Mouse (Mus musculus): ENCODE data around the gene Bphl. TPM values are rescaled to one million over a fixed set of nuclear protein-coding genes. Genes with fewer than 3 reads are reported as not detected.
A peak's percentile ranks its signal among the peaks of the same experiment; 100 is the strongest.
"Not testable (repeated sequence)": the region's sequence is repeated elsewhere in the genome, so short reads cannot be mapped to it uniquely, and the experiment has no call there.

The Bphl gene
- polyA plus RNA-seq, 1 experiment: 0.17 TPM

DNA sequence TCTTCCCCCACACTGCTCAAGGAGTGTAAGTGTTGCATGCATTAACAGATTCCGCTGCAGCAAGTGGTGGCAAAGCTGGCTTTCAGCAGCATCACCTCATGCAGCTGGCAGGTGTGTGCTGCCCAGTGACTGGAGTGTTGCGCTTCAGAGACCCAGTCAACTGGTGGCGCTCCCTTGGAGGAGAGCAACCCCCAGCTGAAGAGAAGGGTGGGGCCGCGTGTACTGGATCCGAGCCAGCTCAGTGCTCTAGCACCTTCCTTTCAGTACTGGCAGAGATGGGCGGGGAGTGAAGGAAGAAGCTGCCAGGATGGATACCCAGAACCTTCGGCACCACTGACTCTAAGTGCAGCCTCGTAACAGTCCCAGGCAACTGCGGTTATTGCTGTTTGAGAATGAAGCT lies 25.1 kb downstream of the Bphl start:
- Histone ChIP-seq H3K27me3 (ENCODE audit: control insufficient read depth) (no peaks in the 10 kb centered on the region), H3K36me3 (ENCODE audit: control insufficient read depth) (no peaks in the 10 kb centered on the region; the same call in 1 of the 2 replicates), H3K4me1 (ENCODE audit: control insufficient read depth) (peaks cover 4% of the 10 kb centered on the region; the same call in 1 of the 2 replicates), H3K9me3 (ENCODE audit: control insufficient read depth, low read length) (no peaks in the 10 kb centered on the region), H3K4me3 (replicated peaks) (no peak overlapping the region)
- TF ChIP-seq TAL1 (IDR thresholded peaks at IDR 0.05; ENCODE audit: low read length) (no peak), GATA1 (IDR thresholded peaks at IDR 0.05; ENCODE audit: low read length) (no peak)

DNA sequence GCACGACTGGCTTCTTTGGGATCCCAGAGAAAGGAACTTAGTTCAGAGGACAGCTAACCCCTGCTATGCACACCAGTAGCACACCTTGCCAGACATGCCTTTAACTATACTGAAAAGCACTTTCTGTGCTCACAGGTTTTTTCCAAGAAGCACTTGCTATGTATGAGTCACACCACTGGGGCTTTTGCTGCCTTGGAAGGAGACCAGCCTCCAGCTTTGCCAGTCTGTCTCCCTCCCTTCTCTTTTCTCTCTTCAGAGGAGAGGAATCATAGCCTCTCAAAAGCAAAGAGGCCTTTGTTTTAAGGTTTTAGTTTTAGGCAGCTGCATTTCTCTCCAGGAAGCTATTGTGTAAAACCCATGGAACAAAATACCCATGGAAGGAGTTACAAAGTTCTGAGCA lies 29.0 kb downstream of the Bphl start:
- Histone ChIP-seq H3K36me3 (ENCODE audit: control insufficient read depth) (no peaks in the 10 kb centered on the region; the same call in 1 of the 2 replicates), H3K4me3 (replicated peaks) (no peak overlapping the region), H3K27me3 (ENCODE audit: control insufficient read depth) (no peaks in the 10 kb centered on the region), H3K4me1 (ENCODE audit: control insufficient read depth) (peaks cover 2% of the 10 kb centered on the region; the same call in 1 of the 2 replicates), H3K9me3 (ENCODE audit: control insufficient read depth, low read length) (no peaks in the 10 kb centered on the region)
- TF ChIP-seq TAL1 (IDR thresholded peaks at IDR 0.05; ENCODE audit: low read length) (no peak), GATA1 (IDR thresholded peaks at IDR 0.05; ENCODE audit: low read length) (no peak)

DNA sequence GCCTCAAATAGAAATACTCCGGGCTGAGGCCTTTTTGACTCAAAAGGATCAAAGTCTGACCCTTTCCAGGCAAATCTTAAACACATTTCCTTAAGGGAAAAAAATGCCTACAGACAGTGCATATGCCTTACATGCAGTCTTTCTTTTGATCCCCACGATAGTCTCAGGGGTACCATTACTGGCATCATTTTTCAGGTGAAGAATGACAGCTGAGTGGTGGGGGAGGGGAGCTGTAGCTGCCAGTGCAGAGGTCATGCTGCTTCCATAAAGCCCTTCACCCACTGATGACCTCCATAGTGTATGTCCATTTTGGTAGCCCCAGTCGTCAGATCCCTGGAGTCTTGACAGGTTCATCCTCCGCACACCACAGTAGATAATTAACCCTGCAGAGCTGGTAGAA lies 32.9 kb downstream of the Bphl start:
- TF ChIP-seq GATA1 (IDR thresholded peaks at IDR 0.05; ENCODE audit: low read length) (no peak), TAL1 (IDR thresholded peaks at IDR 0.05; ENCODE audit: low read length) (no peak)
- Histone ChIP-seq H3K36me3 (ENCODE audit: control insufficient read depth) (peaks cover 13% of the 10 kb centered on the region), H3K9me3 (ENCODE audit: control insufficient read depth, low read length) (no peaks in the 10 kb centered on the region), H3K27me3 (ENCODE audit: control insufficient read depth) (no peaks in the 10 kb centered on the region), H3K4me1 (ENCODE audit: control insufficient read depth) (no peaks in the 10 kb centered on the region), H3K4me3 (replicated peaks) (no peak overlapping the region)

DNA sequence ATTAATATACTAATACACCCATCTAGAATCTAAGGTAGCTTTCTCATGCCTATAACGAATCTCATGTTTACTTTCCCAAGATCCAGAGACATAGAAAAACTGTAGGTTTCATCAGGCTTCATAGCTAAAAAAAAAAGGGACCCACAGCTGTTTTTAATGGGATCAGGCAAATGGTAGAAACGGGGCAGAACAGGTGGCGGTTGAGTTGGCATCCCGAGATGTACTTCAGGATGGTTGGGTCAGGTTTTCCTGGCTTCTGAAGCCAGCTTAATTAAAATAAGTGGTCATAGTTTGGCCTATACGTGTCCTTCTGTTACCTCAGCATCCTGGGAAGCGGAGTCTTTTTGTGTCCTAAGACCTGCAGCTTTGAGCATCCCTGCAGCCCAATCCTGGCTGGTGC lies 34.4 kb downstream of the Bphl start:
- TF ChIP-seq GATA1 (IDR thresholded peaks at IDR 0.05; ENCODE audit: low read length): no peak
- no peak for TF ChIP-seq TAL1 (IDR thresholded peaks at IDR 0.05; ENCODE audit: low read length)
- Histone ChIP-seq H3K4me3 (replicated peaks) (no peak overlapping the region), H3K4me1 (ENCODE audit: control insufficient read depth) (peaks cover 5% of the 10 kb centered on the region), H3K9me3 (ENCODE audit: control insufficient read depth, low read length) (no peaks in the 10 kb centered on the region), H3K36me3 (ENCODE audit: control insufficient read depth) (peaks cover 28% of the 10 kb centered on the region), H3K27me3 (ENCODE audit: control insufficient read depth) (no peaks in the 10 kb centered on the region)

DNA sequence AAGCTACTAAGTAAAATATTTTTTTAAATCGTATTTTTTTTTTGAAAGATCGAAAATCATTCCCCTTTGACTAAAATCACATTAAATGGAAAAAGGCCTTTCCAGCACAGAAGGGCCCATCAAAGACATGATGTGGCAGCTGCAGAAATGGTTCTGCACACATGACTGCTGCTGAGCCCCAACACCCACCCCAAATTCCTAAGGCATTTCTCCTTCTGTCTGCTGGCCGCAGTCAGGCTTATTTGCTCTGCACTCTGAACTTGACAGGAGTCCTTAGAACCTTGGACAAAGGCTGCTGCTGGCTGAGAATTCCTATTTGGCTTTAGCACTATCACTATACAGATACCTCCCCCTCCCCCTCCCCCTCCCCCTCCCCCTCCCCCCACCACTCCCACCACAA lies 35.5 kb downstream of the Bphl start:
- Histone ChIP-seq H3K27me3 (ENCODE audit: control insufficient read depth) (no peaks in the 10 kb centered on the region), H3K4me3 (replicated peaks) (no peak overlapping the region), H3K9me3 (ENCODE audit: control insufficient read depth, low read length) (no peaks in the 10 kb centered on the region), H3K36me3 (ENCODE audit: control insufficient read depth) (peaks cover 28% of the 10 kb centered on the region), H3K4me1 (ENCODE audit: control insufficient read depth) (peaks cover 14% of the 10 kb centered on the region)
- no peak for TF ChIP-seq GATA1 (IDR thresholded peaks at IDR 0.05; ENCODE audit: low read length)
- TF ChIP-seq TAL1 (IDR thresholded peaks at IDR 0.05; ENCODE audit: low read length): no peak

DNA sequence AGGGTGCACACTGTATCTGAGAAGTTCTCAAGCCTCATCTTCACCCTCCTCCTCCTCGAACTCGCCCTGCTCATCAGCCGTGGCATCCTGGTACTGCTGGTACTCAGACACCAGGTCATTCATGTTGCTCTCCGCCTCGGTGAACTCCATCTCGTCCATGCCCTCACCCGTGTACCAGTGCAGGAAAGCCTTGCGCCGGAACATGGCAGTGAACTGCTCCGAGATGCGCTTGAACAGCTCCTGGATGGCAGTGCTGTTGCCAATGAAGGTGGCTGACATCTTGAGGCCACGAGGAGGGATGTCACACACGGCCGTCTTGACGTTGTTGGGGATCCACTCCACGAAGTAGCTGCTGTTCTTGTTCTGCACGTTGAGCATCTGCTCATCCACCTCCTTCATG lies 37.0 kb downstream of the Bphl start:
- H3K4me1 ChIP-seq (ENCODE audit: control insufficient read depth): peaks cover 22% of the 10 kb centered on the region

DNA sequence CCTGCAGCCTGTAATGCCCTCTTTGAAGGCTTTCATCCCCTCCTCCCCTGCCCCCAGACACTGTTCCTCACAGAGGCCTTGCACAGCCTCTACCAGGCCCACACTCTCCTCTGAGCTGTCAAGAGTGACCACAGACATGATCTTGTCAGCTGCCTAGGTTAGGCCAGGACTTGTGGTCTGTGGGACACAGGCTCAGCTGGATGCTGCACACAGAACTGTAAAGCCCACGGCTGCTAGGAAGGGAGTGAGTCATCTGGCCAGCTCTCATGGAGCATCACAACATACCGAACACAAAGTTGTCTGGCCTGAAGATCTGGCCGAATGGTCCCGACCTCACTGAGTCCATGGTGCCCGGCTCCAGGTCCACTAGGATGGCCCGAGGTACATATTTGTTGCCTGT lies 38.5 kb downstream of the Bphl start:
- peaks cover 22% of the 10 kb centered on the region for H3K4me1 ChIP-seq (ENCODE audit: control insufficient read depth)
- H3K27me3 ChIP-seq (ENCODE audit: control insufficient read depth): peaks cover 14% of the 10 kb centered on the region
- H3K9me3 ChIP-seq (ENCODE audit: control insufficient read depth, low read length); H3K4me3 ChIP-seq (replicated peaks): not testable (repeated sequence)
- peaks cover 28% of the 10 kb centered on the region for H3K36me3 ChIP-seq (ENCODE audit: control insufficient read depth)

More for the DNA sequence above, 37.0 kb downstream of the Bphl start:
- Histone ChIP-seq H3K36me3 (ENCODE audit: control insufficient read depth) (peaks cover 28% of the 10 kb centered on the region), H3K27me3 (ENCODE audit: control insufficient read depth) (peaks cover 11% of the 10 kb centered on the region)
- H3K9me3 ChIP-seq (ENCODE audit: control insufficient read depth, low read length); H3K4me3 ChIP-seq (replicated peaks): not testable (repeated sequence)

DNA sequence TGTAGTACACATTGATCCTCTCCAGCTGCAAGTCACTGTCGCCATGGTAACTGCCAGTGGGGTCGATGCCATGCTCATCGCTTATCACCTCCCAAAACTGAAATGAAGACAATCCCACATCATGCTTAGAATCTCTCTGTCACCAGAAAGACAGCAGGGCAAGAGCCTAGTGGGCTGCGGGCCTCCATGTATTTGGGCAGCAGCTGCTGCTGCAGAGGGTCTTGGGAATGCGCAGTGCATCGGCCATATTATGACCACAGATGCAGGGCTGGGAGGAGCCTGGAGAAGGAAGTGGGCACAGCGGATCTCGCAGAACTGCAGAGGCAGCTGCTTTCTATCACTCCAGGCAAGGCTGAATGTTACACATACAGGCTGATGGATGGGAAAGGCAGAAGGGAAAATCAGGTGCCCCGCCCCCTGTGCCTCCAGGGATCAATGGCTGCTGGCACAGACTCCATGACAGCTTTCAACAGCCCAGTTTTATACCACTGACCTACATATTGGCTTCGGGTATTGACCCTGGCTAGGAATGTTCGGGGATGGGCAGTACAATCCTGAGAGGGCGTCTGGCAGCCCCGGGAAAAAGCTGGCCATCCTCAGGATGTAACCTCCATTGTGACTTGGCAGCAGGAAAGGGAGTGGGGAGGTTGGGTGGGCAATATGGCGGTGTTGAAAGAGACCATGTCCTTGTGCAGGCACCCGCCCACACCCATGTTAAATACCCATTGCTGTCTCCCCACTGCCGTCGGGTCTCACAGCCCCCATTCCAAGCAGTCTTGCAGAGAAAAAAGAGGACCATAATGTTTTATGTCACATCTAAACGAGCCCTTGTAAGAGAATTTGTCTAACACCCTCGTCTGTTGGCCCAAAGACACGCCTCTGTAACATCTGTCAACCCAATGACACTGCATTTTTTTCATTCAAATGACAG lies 39.4 kb downstream of the Bphl start:
- peak overlapping the region; percentile 87 for H3K4me3 ChIP-seq (replicated peaks)
- TF ChIP-seq GATA1 (IDR thresholded peaks at IDR 0.05; ENCODE audit: low read length) (no peak), TAL1 (IDR thresholded peaks at IDR 0.05; ENCODE audit: low read length) (no peak)

DNA sequence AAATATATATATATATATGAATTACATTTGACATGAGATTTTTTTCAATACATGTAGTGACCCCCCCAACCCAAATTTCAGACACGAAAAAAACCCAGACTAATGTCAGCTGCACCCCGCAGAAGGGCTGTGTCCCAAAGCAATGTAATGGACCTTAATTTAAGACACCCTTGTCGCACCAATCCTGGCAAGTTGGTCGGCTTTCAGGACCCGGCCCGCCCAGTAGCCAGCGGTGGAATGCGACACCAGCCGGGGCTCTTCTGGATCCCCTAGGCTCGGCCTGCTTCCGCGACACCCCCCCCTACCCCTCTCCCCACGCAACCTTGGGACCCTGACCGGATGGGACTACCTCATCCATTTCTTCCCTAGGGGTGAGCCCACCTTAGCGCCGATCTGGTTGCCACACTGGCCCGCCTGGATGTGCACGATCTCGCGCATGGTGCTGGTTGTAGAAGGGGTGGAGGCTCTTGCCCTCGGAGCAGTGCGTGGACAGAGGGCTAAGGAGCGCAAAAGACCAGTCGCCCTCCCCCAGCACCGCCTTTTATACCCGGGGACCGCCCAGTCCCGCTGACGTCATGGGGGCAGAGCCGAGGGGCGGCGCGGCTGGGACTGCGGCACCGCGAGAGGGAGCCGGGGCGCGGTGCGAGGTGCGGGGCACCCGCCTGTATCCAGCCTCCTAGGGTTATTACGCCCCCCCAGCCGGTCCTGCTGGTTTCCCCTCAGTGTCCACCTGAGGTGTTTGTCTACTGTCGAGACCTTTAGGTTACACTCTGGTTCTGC lies 40.3 kb downstream of the Bphl start, which contains the start of gene Tubb2a:
TSS of gene Tubb2a (minus strand) at position 516 of the 780 bp plus-strand sequence.
- TF ChIP-seq TAL1 (IDR thresholded peaks at IDR 0.05; ENCODE audit: low read length) (no peak), GATA1 (IDR thresholded peaks at IDR 0.05; ENCODE audit: low read length) (no peak)
- Histone ChIP-seq H3K36me3 (ENCODE audit: control insufficient read depth) (peaks cover 28% of the 10 kb centered on the region), H3K9me3 (ENCODE audit: control insufficient read depth, low read length) (no peaks in the 10 kb centered on the region), H3K4me3 (replicated peaks) (peak within 1 kb of the TSS; percentile 87), H3K4me1 (ENCODE audit: control insufficient read depth) (peaks cover 22% of the 10 kb centered on the region), H3K27me3 (ENCODE audit: control insufficient read depth) (peaks cover 14% of the 10 kb centered on the region)

More for the DNA sequence above, 39.4 kb downstream of the Bphl start:
- Histone ChIP-seq H3K9me3 (ENCODE audit: control insufficient read depth, low read length) (no peaks in the 10 kb centered on the region), H3K36me3 (ENCODE audit: control insufficient read depth) (peaks cover 28% of the 10 kb centered on the region), H3K27me3 (ENCODE audit: control insufficient read depth) (peaks cover 14% of the 10 kb centered on the region), H3K4me1 (ENCODE audit: control insufficient read depth) (peaks cover 22% of the 10 kb centered on the region)

All from erythroblast, embryonic 14.5 days (primary cell).